Mouse (Mus musculus) frontal cortex, postnatal 10 days (tissue): ENCODE measurements around the gene Cstad.

Source experiments
- DNase-seq, 2 experiments: peaks; one replicate each; pipeline ENCODE4 v3.0.0; 2022; ENCODE audit warnings: low spot score in 2 of 2, mixed read lengths in 1 of 2

Cstad gene

DNA sequence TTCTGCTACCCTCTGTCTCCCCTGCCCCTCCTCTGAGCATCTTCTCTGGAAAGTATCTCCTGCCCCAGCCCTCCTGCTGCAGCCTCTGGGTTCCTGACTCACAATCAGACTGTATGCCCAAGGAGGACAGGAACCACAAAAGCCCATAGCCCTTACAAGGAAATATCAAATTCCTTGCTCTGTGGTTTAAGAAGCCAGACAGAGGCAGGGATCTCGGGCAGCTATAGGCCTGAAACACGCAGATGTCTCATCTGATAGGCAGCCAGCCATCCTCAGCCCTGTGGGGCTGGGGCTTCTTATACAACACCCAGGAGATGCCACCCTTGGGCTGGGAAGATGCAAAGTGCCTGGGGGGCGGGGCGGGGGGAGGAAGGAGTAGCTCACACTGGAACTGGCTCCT, 956 bp downstream of the Cstad start:
- DNase-seq: no peak

DNA sequence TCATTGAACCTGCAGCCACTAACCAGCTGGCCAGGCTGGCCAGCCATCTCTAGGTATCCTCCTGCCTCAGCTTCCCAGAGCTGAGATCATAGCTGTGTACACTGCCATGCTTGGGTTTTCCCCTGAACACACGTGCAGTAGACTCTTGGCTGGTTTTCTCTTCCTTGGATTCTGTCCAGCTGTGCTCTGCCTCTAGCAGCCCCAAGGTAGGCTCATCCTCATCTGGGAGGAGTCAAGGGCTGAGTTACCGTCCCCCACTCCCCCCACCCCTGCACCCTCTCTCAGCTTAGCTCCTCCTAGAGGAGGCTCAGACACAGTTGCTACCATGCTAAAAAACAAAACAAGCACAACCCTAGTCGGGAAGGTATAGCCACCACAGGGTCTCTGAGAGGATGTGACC, 4.8 kb downstream of the Cstad start:
- DNase-seq: no peak

DNA sequence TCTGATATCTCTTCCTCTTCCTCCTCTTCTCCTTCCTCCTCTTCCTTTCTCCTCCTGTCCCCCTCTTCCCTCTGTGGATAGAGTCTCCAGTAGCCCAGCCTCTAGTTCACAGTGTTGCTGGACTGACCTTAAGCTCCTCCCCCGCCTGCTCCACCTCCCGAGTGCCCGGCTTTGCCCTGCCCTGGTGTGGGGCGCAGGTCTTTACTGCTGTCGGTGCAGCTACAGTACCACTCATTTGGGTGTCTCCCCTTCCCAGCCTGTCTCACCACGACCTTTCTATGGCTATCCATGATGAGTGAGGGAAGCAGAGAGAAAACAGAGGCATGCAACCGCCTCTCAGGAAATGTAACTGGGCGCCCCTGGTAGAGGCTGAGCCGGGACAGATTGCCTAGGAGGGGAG, 5.5 kb downstream of the Cstad start:
- DNase-seq: no peak

DNA sequence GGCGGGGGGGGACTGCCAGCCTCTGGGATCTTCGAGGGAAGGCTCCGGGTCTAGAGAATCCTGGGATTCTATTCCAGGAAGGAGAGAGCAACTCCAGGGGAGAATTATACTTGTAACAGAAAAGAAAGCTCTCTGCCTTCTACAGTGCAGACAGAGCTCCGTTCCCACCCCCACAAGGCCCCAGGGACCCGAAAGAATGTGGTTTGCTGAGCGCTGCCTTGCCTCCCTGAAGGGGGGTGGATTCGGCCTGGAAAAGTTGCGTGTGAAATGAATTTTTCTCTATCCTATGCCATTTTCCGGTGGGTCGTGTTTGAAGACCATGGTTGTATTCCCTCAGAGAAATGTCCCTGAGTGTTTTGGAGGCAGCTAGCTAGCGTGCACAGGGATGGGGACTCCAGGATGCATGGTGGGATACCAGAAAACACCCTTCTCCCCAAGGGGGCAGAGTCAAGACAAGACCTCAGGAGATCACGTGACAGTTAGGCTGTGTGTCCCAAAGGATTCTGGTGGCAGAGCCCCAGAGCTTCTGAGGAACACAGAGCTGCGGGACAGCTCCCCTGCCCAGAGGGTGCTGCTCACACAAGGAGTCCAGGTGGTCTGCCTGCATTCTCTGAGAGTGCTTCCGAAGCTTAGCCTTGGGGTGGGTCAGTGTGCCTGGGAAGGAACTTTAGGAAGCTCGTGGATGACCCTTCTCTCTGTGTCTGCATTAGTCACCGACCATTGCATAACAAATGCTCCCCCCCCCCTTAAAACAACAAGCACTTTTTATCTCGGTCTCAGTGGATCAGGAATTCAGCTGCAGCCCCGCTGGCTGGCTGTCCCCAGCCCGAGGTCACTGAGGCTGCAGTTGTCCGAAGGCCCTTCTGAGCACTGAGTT, 6.4 kb downstream of the Cstad start:
- no peak for DNase-seq

DNA sequence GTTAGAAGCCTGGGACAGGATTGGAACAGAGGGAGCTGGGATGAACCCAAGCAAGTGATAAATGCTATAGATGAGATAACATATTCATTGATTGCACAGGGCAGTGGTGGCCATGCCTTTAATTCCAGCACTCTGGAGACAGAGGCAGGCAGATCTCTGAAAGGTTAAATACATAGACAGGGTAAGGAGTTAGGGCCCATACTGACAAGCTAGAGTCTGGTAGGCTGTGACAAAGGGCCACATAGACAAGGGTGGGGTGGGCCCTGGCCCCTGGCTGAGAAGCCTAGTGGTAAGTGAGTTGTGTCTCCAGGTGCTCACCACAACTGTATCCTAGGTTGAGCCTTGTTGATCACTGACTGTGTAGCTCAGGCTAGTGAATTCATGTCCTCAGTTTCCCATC, 7.6 kb downstream of the Cstad start:
- DNase-seq: no peak

DNA sequence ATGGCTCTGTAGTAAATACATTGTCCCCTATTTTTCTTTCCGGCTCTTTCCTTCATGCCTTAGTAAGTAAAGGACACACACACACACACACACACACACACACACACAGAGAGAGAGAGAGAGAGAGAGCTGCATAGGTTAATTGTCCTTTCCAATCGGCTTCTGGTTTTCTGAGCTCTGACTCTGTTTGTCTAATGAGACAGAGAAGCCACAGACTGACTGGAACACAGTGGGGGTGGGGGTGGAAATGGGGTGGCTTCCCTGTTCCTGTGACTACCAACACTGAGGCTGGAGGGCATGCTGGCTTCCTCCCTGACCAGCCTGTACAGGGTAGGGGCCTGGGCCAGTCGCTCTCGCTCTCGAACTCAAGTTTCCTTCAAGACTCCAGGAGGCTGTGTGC, 8.9 kb downstream of the Cstad start:
- DNase-seq: no peak

DNA sequence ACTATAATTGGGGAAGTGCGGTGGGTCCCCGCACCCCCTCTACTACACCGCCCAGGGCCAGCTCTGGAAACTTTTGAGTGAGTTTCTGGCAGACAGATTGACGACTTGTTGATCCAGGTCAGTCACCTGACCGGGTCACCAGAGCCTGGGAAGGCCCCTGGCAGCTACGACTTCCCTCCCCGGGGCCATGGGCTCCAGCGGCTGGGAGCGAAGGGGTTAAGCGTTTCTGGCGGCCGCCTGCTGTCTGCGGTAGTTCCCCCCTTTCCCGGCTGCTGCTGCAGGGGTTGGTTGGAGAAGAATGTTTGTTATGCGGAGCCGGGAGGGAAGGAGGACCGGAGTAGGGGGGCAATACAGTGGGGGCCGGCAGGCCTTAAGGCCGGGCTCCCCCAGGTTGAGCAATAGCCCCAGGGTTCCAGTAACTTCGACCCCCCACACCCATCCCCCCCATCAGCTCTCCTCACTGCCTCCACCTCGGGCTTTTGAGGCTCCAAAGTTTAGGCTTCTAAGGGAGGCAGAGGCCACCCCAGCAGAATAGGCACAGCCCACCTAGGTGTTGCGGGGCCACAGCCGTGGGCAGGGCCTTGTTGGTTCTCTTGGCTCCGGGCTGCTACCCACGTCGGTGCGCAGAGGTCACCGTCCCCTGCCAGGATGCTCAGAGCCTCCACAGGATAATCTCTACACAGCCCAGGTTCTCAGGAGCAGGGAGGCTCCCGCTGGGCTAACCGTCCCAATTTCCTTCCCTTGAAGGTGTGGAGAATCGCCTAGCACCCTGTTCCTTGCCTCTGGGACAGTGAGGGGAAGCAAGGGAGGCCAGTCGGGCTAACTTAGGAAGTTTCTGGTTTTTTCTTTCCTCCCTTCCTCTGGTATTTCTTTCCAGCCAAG, 10.3 kb downstream of the Cstad start:
- DNase-seq: no peak

DNA sequence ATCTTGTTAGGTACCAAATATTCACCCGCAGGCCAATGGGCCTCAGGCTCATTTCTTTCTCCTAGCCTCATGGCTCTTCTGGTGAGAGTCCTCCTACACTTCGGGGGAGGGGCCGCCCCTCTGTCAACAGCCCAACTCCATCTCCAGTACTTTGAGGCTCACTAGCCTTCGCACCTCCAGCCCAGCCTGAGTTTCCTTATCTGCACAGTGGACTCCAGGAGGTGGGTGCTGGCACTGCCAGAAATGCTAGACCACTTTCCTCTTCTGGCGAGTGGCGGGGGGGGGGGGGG, 10.9 kb downstream of the Cstad start:
- DNase-seq: no peak

DNA sequence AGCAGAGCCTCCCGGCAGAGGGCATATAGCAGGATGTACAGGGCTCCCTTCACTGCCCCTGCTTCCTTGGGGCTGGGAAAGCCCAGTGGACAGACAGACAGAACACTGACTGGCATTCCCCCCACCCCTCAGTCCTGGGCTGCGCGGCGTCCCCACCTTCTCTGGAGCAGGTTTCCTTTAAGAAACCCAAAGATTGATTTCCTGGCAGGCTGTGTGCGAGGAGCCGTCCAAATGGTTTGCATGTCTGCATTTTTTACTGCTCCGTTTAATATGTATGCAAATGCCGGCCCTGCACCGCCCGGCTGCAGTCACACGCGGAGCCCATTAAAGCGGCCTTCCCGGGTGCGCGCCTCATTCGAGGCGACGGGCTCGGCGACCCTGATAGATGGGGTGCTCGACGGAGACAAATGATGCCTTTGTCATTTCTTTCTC, 11.8 kb downstream of the Cstad start:
- DNase-seq: no peak

DNA sequence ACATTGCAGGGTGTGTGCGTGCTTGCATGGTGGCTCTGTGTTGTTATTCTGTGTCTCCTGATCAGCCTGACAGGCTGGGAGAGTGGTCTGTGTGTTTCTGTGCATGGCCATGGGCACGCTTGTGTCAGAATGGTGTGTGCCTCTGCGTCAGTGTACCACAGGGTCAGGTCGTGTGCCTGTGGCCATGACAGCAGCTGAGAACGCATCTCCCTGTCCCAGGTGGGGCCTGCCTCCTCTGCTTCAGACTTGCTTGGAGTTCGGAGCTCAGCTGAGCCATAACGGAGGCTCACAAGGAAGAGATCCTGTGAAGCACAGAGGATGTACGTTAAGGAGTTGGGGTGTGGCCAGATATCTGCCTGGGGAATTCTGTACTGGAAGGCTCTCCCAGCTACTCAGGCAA, 13.1 kb downstream of the Cstad start:
- DNase-seq: no peak

DNA sequence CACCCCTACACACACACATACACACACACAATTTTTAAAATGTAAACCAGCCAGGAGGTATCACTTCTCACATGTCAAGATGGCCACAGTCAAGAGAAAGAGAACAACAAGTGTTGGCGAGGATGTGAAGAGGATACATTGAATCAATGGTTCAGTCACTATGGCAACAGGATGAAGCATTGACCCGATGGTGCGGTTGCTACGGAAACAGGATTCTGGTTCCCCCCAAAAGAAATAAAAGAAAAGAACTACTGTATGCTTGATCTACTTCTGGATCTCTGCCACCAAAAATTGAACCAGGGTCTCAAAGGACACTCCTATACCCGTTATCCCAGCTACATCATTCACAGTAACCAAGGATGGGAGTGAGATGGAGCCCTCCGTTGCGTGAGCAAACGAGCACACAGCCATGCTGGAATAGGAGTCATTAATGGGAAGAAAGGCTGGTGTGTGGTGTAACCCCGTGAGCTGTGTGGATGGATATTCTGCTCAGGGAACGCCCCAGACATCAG, 13.9 kb downstream of the Cstad start:
- no peak for DNase-seq

DNA sequence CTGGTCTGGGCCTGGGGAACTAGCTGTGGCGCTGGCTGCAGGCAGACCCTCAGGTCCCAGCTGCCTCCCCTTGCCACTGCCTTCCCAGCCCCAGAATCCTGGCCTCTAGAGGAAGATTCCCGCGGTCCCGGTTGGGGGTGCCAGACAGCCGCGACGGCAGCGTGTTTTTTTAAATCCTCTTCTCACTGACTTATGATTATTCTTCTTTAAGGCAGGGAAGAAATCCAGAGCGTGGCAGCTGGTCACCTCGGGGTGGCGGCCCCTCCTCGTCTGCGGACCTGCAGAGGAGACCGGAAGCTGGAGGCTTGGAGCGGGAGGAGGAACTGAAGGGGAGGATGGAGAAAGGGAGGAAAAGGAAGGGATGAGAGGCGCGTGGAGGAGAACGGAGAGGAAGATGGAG, 18.7 kb downstream of the Cstad start:
- DNase-seq: peak; percentile 57 to 73

DNA sequence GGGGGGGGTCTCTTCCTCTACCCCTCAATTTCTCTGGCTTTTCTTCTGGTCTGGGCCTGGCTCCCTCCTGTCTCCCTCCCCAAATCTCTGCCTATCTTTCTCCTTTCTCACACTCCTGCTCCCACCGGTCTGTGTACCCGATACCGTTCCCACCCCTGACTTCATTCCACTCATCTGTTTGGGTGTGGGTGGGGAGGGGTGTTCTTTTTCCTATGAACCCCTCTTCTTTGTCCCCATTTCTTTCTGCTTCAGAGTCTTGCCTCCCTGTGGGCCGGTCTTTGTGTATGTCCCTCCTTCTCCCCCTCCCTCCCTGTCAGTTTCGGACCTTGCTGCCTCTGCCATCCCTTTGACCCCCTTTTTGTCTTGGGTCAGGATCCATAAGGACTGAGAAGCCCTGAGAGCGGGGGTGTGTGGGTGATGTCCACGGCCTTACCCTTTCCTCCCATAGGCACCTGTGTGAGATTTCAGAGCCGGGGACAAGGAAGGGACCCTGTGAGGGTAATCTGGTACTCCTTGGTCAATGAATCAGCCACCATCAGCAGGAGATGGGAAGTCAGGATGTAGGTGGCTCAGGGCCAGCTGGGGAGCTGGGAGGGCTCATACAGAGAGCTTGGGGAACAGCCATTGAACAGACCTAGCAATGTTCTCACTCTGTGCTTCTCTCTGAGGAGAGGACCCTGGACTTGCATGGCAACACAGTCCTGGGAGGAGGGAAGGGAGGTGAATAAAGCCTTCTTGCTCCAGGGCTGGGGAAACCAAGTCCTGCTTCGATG, 19.5 kb downstream of the Cstad start:
- no peak for DNase-seq

DNA sequence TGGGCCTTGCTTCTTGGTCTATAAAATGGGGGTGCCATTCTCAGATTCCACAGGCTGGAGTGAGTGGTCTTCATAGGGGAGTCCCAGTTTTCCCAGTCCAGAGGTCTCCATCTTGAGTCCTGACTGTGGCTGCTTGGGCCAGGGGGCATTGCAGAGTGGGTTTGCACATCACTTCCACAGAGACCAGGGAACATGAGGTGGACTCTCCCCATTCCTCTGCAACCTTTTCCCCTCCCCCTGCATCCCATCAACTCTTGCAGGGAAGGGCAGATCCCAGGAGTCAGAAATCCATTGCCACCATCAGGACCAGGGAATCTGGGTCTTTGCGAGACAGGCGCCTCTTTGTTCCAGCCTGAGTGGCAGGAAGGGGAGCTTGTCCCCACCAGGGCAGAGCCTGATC, 21.0 kb downstream of the Cstad start:
- no peak for DNase-seq

DNA sequence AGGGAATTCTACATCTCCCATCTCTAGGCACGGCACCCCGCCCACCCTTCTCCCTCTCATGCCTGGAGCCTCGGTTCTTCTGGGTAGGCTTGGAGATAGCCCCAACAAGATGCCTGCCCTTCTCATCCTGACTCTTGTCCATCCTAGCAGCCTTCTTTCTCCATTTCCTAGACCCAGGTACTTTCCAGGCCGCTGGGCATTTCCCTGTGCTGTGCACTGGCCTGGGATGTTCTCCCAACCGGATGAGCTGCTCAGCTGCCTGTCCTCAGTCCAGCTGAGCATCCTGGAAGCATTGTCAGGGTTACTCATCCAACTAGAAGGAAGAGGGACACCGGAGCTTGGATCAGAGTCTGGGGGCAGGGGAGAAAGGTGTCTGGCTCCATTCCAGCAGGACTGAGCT, 21.6 kb downstream of the Cstad start:
- DNase-seq: no peak

DNA sequence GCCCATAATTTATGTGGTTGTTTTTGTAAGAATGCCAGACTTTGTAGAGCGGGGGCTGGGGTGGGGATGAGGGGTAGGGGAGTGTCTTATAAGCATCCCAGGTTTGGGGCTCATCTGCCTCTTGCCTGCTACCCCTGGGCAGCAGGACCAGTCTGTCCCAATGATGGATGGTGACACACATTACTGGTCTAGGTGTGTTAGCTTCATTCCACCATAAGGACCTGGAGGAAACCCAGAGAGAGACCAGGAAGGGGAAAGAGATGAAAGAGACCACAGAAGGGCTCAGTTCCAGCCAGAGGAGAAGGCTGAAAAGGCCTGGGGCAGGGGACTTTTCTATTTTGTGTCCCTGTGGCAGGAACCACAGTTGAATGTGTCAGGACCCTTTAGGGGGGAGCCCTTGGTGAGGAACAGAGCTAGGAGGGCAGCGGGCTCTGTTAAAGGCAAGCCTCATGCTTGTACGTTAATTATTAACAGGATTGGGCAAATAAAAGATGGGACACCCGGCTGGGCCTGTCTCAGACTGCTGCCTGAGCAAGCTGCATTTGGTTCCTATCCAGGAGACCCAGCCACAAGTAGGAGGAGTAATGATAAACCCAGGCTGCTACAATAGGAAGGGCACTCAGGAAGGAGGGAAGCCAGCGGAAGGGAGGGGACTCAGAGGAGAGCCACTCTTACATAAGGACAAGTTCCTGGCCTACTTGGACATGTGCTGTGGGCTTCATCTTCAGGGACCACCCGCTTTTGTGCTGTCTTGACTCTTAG, 23.8 kb downstream of the Cstad start:
- no peak for DNase-seq

DNA sequence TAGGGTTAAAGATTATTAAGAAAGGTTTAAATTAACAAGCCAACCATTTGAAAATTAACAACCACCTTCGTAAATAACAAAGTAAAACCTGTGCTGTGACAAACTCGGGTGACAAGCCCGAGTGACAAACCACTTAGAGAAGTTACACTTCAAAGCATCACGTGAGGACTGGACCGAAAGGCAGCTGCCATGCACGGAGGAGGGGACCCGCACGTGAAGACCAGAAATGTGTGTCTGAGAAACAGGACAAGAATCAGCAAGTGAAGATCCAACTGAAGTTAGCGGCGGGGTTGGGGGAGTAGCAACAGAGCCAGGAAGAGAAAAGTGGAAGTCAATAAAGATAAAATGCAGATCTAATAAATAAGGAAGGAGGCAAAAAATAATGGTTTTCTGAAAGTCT, 29.0 kb downstream of the Cstad start:
- DNase-seq: no peak

DNA sequence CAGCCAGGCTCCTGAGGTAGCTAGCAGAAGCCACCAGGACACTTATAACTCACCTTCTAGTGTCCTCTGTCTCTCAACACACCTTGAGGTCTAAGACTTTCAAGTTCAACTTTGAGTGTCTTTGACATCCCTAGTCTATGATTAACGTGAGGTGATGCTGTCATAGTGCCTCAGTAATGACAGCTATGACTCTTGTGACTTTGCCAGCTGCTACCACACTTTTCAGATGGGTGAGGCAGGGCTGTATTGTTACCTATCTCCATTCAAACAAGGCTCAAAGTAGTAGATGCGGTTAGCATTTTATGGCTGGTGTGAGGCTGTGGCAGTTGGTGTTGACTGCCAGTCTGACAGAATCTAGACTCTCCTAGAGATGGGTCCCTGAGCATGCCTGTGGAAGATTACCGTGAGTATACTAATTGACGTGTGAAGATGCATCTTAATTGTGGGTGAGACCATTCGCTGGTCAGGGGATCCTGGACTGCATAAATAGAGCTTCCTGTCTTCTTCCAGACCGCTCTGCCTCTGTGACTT, 30.5 kb downstream of the Cstad start:
- DNase-seq: no peak

DNA sequence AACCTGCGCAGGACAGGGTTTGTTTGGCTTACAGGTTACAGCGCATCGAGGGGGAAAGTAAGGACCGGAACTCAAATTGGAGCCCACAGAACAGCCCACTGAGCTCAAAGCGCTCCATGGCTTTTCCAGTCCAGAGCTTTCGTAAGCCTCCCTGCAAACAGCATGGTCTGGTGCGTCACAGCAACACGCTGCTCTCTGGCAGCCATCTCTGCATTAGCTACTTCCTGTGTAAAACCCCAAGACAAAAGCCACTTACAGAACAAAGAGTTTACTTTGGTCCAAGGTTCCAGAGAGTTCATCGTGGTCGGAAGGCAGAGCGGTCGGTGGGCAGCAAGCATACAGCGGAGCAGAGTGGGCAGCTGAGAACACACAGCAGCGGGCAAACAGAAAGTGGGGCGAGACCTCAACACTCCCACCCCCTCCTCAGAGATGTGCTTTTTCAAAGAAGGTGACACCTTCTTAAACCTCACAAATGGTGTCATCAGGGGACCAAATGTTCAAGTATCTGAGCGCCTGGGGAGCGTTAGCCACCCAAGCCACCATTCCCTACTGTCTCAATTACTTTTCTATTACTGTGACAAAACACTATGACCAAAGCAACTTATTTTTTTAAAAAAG, 31.3 kb downstream of the Cstad start:
- DNase-seq: no peak

DNA sequence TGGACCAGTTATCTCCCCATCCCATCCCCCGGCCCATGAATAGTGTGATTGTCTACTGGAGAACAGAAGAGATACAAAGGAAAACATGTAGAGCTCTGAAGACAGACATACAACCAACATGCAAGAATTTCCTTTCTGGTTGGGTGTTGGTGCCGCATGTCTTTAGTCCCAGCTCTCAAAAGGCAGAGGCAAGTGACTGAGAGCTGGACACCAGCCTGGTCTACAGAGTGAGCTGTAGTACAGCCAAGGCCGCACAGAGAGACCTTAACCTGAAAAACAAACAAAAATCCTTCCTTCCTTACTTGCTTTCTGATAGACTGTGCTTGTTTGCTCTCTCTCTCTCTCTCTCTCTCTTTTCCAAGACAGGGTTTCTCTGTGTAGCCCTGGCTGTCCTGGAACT, 32.5 kb downstream of the Cstad start:
- DNase-seq: no peak

DNA sequence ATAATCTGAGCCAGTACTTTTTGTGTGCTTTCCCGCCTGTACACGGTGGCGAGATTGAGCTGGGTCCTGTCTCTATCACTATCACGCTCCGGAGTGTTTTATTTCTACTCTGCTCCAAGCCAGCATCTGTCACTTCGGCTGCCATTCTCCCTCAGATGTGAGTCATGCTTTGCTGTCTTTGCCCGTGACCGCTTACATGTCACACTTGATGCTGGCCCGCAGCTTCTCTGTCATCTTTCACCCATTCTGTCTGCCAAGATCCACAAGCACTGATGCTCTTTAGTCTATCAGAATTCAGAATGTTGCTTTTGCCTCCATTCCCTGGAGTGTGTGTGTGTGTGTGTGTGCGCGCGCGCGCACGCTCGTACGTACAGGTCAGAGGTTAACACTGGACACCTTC, 33.5 kb downstream of the Cstad start:
- DNase-seq: no peak
